Mouse (Mus musculus): ENCODE results near the gene Gipc3. TPM values are rescaled to one million over a fixed set of nuclear protein-coding genes. Genes with fewer than 3 reads are reported as not detected.

Gipc3 gene
- polyA plus RNA-seq, 1 experiment from 2014 or later: 0.05 TPM

DNA sequence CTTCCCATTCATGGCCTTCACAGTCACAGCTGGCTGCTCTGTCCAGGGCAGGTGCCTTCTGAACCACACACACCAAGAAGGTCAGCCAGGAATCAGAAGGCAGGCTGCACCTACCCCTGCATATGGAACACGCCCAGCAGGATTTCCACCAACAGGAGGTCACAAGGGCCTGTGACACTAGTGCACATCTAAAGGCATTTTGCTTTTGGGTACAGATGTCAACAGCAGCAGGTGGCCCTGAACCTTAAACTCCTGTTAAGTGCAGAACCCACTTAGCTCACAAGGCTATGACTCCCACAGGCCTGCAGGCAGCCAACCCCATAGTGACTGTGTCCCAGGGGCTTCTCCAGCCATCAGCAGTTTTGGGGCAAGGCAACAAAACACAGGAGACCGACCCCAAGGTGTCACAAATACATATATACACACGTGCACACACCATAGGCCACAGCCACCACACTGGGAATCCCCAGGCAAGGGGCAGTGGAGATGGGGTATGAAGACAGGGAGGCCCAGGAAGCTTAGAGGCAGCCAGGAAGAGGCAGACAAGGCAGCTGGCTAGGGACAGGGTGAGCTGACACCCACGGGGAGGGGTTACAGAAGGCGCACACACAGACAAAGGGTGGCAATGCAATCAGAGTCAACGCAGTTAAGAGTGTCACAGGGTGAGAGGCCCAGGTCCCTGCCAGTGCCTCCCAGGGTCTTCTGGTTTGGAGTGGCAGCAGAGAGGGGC is 23.6 kb upstream of the Gipc3 start:
- H3K27ac ChIP-seq: no peak overlapping the region
- H3K4me2 ChIP-seq: no peak overlapping the region
- no peak overlapping the region for H3K4me3 ChIP-seq (replicated peaks)
- ATAC-seq (ENCODE audit: insufficient number of reproducible peaks, insufficient read depth, low FRiP score, low TSS enrichment, low read depth): no peak
- H3K4me1 ChIP-seq (replicated peaks): peaks cover 22% of the 10 kb centered on the region
- H3K9ac ChIP-seq (replicated peaks): no peak overlapping the region
- no peaks in the 10 kb centered on the region for H3K9me3 ChIP-seq
- 86% methylated on average over 6 of the region's 6 CpGs for WGBS
- H3K36me3 ChIP-seq: peaks cover 71% of the 10 kb centered on the region
- peaks cover 48% of the 10 kb centered on the region for H3K27me3 ChIP-seq

- H3K27me3 ChIP-seq: peaks cover 49% of the 10 kb centered on the region
- H3K4me1 ChIP-seq (replicated peaks): peaks cover 24% of the 10 kb centered on the region
- ATAC-seq (ENCODE audit: insufficient number of reproducible peaks, insufficient read depth, low FRiP score, low TSS enrichment, low read depth): no peak
- no peak within 1 kb of the TSS for H3K27ac ChIP-seq
- no peaks in the 10 kb centered on the region for H3K9me3 ChIP-seq
- H3K4me2 ChIP-seq: peak within 1 kb of the TSS; percentile 67
- H3K36me3 ChIP-seq: peaks cover 64% of the 10 kb centered on the region
- peak within 1 kb of the TSS; percentile 37 for H3K4me3 ChIP-seq (replicated peaks)
- peak within 1 kb of the TSS; percentile 37; the same call in 1 of the 2 replicates for H3K9ac ChIP-seq (replicated peaks)
- 33% methylated on average over 12 of the region's 12 CpGs for WGBS
Measured at GRCm38 (mm10) chr10:81365672-81366476, 22.8 kb upstream of the Gipc3 start, which contains the start of gene 4930404N11Rik. Gene 4930404N11Rik (minus strand): TSS chr10:81365816.

- Histone ChIP-seq H3K9ac (replicated peaks) (no peak overlapping the region), H3K4me1 (replicated peaks) (peaks cover 28% of the 10 kb centered on the region), H3K4me3 (replicated peaks) (peak overlapping the region; percentile 37), H3K4me2 (peak overlapping the region; percentile 67), H3K36me3 (peaks cover 56% of the 10 kb centered on the region), H3K27me3 (peaks cover 49% of the 10 kb centered on the region), H3K27ac (no peak overlapping the region), H3K9me3 (no peaks in the 10 kb centered on the region)
- ATAC-seq (ENCODE audit: insufficient number of reproducible peaks, insufficient read depth, low FRiP score, low TSS enrichment, low read depth): 0 out of 2 replicates have a peak, but pooled peaks have one; percentile 5
- WGBS: 37% methylated on average over 4 of the region's 4 CpGs
Measured at GRCm38 (mm10) chr10:81365073-81365472, 22.0 kb upstream of the Gipc3 start.

- no peak; the same call in 1 of the 2 replicates for ATAC-seq (ENCODE audit: insufficient number of reproducible peaks, insufficient read depth, low FRiP score, low TSS enrichment, low read depth)
Measured at GRCm38 (mm10) chr10:81364666-81365065, 21.6 kb upstream of the Gipc3 start.

GRCm38 (mm10) chr10:81363436-81364346 is 20.6 kb upstream of the Gipc3 start:
- WGBS: 9% methylated on average over 54 of the region's 54 CpGs
- H3K36me3 ChIP-seq: peaks cover 42% of the 10 kb centered on the region
- peaks cover 40% of the 10 kb centered on the region for H3K4me1 ChIP-seq (replicated peaks)
- no peaks in the 10 kb centered on the region for H3K9me3 ChIP-seq
- no peak for ATAC-seq (ENCODE audit: insufficient number of reproducible peaks, insufficient read depth, low FRiP score, low TSS enrichment, low read depth)
- peak overlapping the region; percentile 55 for H3K9ac ChIP-seq (replicated peaks)
- H3K4me2 ChIP-seq: peak overlapping the region; percentile 67
- H3K4me3 ChIP-seq (replicated peaks): peak overlapping the region; percentile 37
- peaks cover 50% of the 10 kb centered on the region for H3K27me3 ChIP-seq
- no peak overlapping the region for H3K27ac ChIP-seq

More at GRCm38 (mm10) chr10:81364666-81365065, 21.6 kb upstream of the Gipc3 start:
- peaks cover 32% of the 10 kb centered on the region for H3K4me1 ChIP-seq (replicated peaks)
- H3K27me3 ChIP-seq: peaks cover 49% of the 10 kb centered on the region
- H3K4me2 ChIP-seq: peak overlapping the region; percentile 67
- H3K4me3 ChIP-seq (replicated peaks): peak overlapping the region; percentile 37
- 13% methylated on average over 28 of the region's 28 CpGs for WGBS
- no peak overlapping the region for H3K27ac ChIP-seq
- H3K9ac ChIP-seq (replicated peaks): peak overlapping the region; percentile 37; the same call in 1 of the 2 replicates
- H3K9me3 ChIP-seq: no peaks in the 10 kb centered on the region
- peaks cover 52% of the 10 kb centered on the region for H3K36me3 ChIP-seq

DNA sequence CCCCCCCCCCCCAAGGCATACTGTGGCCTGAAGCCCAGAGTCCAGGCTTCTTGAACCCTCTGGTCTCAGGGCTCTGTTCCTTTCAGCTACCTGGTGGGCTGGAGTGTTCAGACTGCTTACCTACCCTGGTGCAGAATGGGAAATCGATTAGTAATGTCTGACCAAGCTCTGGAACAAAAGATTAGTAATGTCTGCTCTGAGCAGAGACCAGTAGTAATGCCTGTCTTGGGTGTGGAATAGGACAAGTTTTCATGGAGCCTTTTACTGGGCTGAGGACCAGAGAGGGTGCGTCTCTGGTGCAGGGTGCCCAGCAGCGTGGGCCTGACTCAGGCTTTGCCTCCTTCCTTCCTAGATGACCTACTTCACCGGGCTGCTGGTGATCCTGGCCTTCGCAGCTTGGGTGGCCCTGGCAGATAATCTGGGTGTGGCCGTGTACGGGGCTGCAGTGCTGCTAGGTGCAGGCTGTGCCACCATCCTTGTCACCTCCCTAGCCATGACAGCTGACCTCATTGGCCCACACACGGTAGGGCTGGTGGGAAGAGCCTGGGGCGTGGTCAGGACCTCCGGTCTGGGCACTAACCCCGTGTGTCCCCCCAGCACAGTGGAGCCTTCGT is 19.4 kb upstream of the Gipc3 start:
- peaks cover 61% of the 10 kb centered on the region for H3K27me3 ChIP-seq
- WGBS: 77% methylated on average over 12 of the region's 12 CpGs
- H3K9me3 ChIP-seq: no peaks in the 10 kb centered on the region
- no peak overlapping the region for H3K4me3 ChIP-seq (replicated peaks)
- 0 out of 2 replicates have a peak overlapping the region, but pooled peaks have one; percentile 18 for H3K9ac ChIP-seq (replicated peaks)
- no peak for ATAC-seq (ENCODE audit: insufficient number of reproducible peaks, insufficient read depth, low FRiP score, low TSS enrichment, low read depth)
- no peak overlapping the region for H3K4me2 ChIP-seq
- no peak overlapping the region for H3K27ac ChIP-seq
- H3K36me3 ChIP-seq: peaks cover 30% of the 10 kb centered on the region
- H3K4me1 ChIP-seq (replicated peaks): peaks cover 52% of the 10 kb centered on the region

DNA sequence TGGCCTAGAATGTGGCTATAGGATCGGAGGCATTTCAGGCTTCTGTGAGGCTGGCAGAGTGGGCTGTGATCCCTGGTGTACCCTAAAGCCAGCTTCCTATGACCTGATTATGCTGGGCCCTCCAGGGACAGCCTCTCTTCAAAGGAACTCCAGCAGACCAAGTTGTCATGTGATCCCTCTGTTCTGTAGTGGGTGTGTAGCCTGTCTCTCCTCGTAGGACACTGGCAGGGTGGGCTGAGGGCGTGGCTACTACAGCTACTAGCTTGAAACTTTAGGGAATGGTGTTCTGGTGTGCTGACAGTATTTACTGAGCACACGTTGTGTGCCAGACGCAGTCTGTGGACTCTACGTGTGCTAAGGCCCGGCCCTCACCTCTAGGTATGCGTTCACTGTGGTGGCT is 17.7 kb upstream of the Gipc3 start:
- 62% methylated on average over 8 of the region's 8 CpGs for WGBS
- Histone ChIP-seq H3K9me3 (no peaks in the 10 kb centered on the region), H3K36me3 (peaks cover 16% of the 10 kb centered on the region; the same call in 1 of the 2 replicates), H3K27me3 (peaks cover 53% of the 10 kb centered on the region), H3K4me3 (replicated peaks) (no peak overlapping the region), H3K4me2 (no peak overlapping the region), H3K4me1 (replicated peaks) (peaks cover 64% of the 10 kb centered on the region), H3K27ac (no peak overlapping the region), H3K9ac (replicated peaks) (no peak overlapping the region)
- ATAC-seq (ENCODE audit: insufficient number of reproducible peaks, insufficient read depth, low FRiP score, low TSS enrichment, low read depth): no peak

DNA sequence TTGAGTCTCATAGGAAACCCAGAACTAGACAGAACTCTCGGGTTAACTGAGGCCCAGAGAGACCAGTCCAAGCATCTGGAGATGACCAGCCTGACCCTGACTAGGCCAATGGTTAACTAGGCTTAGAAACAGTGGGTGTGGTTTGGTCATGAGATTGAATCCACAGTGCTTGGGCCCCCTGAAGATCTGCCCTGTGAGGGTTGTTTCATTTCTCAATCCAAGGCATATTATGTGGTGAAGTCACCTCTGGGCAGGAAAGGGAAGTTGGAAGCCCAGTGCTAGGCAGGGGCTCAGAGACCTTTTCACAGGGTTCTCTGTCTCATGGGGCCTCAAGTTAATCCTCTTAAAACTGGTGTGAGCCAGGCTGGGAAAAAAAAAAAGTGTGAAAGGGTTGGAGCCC is 15.8 kb upstream of the Gipc3 start:
- peaks cover 35% of the 10 kb centered on the region for H3K27me3 ChIP-seq
- no peaks in the 10 kb centered on the region for H3K9me3 ChIP-seq
- 56% methylated on average over 1 of the region's 1 CpGs for WGBS
- peaks cover 16% of the 10 kb centered on the region; the same call in 1 of the 2 replicates for H3K36me3 ChIP-seq
- no peak overlapping the region for H3K4me3 ChIP-seq (replicated peaks)
- peak overlapping the region; percentile 78; the same call in 1 of the 2 replicates for H3K9ac ChIP-seq (replicated peaks)
- ATAC-seq (ENCODE audit: insufficient number of reproducible peaks, insufficient read depth, low FRiP score, low TSS enrichment, low read depth): no peak
- H3K4me2 ChIP-seq: peak overlapping the region; percentile 94; the same call in 1 of the 2 replicates
- no peak overlapping the region for H3K27ac ChIP-seq
- peaks cover 50% of the 10 kb centered on the region for H3K4me1 ChIP-seq (replicated peaks)

- Histone ChIP-seq H3K36me3 (peaks cover 16% of the 10 kb centered on the region; the same call in 1 of the 2 replicates), H3K4me3 (replicated peaks) (peak overlapping the region; percentile 75), H3K9ac (replicated peaks) (peak overlapping the region; percentile 78), H3K4me1 (replicated peaks) (peaks cover 43% of the 10 kb centered on the region), H3K4me2 (peak overlapping the region; percentile 94), H3K27me3 (peaks cover 28% of the 10 kb centered on the region), H3K27ac (no peak overlapping the region), H3K9me3 (no peaks in the 10 kb centered on the region)
- no peak for ATAC-seq (ENCODE audit: insufficient number of reproducible peaks, insufficient read depth, low FRiP score, low TSS enrichment, low read depth)
- 38% methylated on average over 4 of the region's 4 CpGs for WGBS
Measured at GRCm38 (mm10) chr10:81358209-81358608, 15.1 kb upstream of the Gipc3 start.
